Mouse (Mus musculus) lung, adult 2 months (tissue): Measurements from ENCODE around the gene Hdgfl3. TPM values are rescaled to one million over a fixed set of nuclear protein-coding genes. Genes with fewer than 3 reads are reported as not detected.
A peak's percentile ranks its signal among the peaks of the same experiment; 100 is the strongest.

Source experiments
- DNase-seq: peaks from one replicate; pipeline ENCODE4 v3.0.0; 2022
- H3K4me1 ChIP-seq: fragments of 200-500 bp; 2 replicates; pipeline ENCODE4 v1.6.1; 2011; ENCODE audit warnings: low read length; ENCODE audit not compliant: control insufficient read depth, insufficient read depth
- H3K4me3 ChIP-seq: fragments of 200-500 bp; replicated peaks from 2 replicates; pipeline ENCODE3; 2011; ENCODE audit warnings: low read depth, mild to moderate bottlenecking, control low read depth, low read length; ENCODE audit errors: extremely low read depth
- CTCF ChIP-seq: fragments of 200-500 bp; IDR thresholded peaks from 2 replicates; pipeline ENCODE4 v1.5.1; 2011; ENCODE audit warnings: mild to moderate bottlenecking, low read length, control low read depth; ENCODE audit not compliant: insufficient read depth
- POLR2A ChIP-seq: fragments of 200-500 bp; IDR thresholded peaks from 2 replicates; pipeline ENCODE4 v1.6.1; 2011; ENCODE audit warnings: low read depth, mild to moderate bottlenecking, control low read depth, low read length, borderline replicate concordance; ENCODE audit errors: extremely low read depth
- WGBS: fragments of 180-500 bp; shearing (Covaris S2); methylation state at CpG from one replicate; pipeline ENCODE4 v1.1.7; 2018; 5-methylcytosine and 5-hydroxymethylcytosine counted together
- polyA plus RNA-seq: library from polyadenylated mRNA; depleted of rRNA; stranded (reverse); fragments of >200 nt; gene quantifications from 2 replicates; pipeline ENCODE4 v1.2.3, GENCODE M21; 2012

Gene Hdgfl3
- polyA plus RNA-seq, 1 experiment, result 3.6 TPM

- 37% methylated on average over 13 of the region's 13 CpGs for WGBS
- TF ChIP-seq POLR2A, result no peak
- no peak for TF ChIP-seq CTCF
- peaks cover 5% of the 10 kb centered on the region; the same call in 1 of the 2 replicates for H3K4me1 ChIP-seq
- no peak overlapping the region for H3K4me3 ChIP-seq
- no peak for DNase-seq
Measured at GRCm38 (mm10) chr7:81872493-81873013, 61.7 kb downstream of the Hdgfl3 start.

GRCm38 (mm10) chr7:81868158-81868557, 66.1 kb downstream of the Hdgfl3 start:
- WGBS, result 27% methylated on average over 6 of the region's 6 CpGs
- H3K4me3 ChIP-seq, result no peak overlapping the region
- H3K4me1 ChIP-seq, result peaks cover 11% of the 10 kb centered on the region; the same call in 1 of the 2 replicates
- peak; percentile 68 for DNase-seq
- TF ChIP-seq POLR2A (no peak), CTCF (peak; percentile 81)

- 82% methylated on average over 9 of the region's 9 CpGs for WGBS
- peaks cover 10% of the 10 kb centered on the region; the same call in 1 of the 2 replicates for H3K4me1 ChIP-seq
- TF ChIP-seq POLR2A (no peak), CTCF (no peak)
- no peak for DNase-seq
- H3K4me3 ChIP-seq, result no peak overlapping the region
Measured at GRCm38 (mm10) chr7:81867231-81867930, 66.9 kb downstream of the Hdgfl3 start.

- Histone ChIP-seq H3K4me1 (peaks cover 12% of the 10 kb centered on the region; the same call in 1 of the 2 replicates), H3K4me3 (no peak overlapping the region)
- DNase-seq, result no peak
- WGBS, result 90% methylated on average over 6 of the region's 6 CpGs
- TF ChIP-seq CTCF, result no peak
- no peak for TF ChIP-seq POLR2A
Measured at GRCm38 (mm10) chr7:81865937-81866336, 68.3 kb downstream of the Hdgfl3 start.

- WGBS, result 84% methylated on average over 6 of the region's 6 CpGs
Measured at GRCm38 (mm10) chr7:81864552-81864951, 69.7 kb downstream of the Hdgfl3 start.

GRCm38 (mm10) chr7:81862587-81863583, 71.4 kb downstream of the Hdgfl3 start:
- peak; percentile 36 for DNase-seq
- Histone ChIP-seq H3K4me1 (peaks cover 13% of the 10 kb centered on the region; the same call in 1 of the 2 replicates), H3K4me3 (peak overlapping the region; percentile 17)
- 48% methylated on average over 24 of the region's 24 CpGs for WGBS
- peak; percentile 70; the same call in 1 of the 2 replicates for TF ChIP-seq POLR2A
- no peak for TF ChIP-seq CTCF

More at GRCm38 (mm10) chr7:81864552-81864951, 69.7 kb downstream of the Hdgfl3 start:
- TF ChIP-seq POLR2A, result no peak
- no peak for TF ChIP-seq CTCF
- Histone ChIP-seq H3K4me1 (peaks cover 13% of the 10 kb centered on the region; the same call in 1 of the 2 replicates), H3K4me3 (no peak overlapping the region)
- no peak for DNase-seq

GRCm38 (mm10) chr7:81861921-81862320, 72.4 kb downstream of the Hdgfl3 start:
- no peak for DNase-seq
- WGBS, result 50% methylated on average over 4 of the region's 4 CpGs
- TF ChIP-seq CTCF, result no peak
- TF ChIP-seq POLR2A, result no peak
- Histone ChIP-seq H3K4me3 (no peak overlapping the region), H3K4me1 (peaks cover 9% of the 10 kb centered on the region; the same call in 1 of the 2 replicates)

- TF ChIP-seq CTCF, result no peak
- TF ChIP-seq POLR2A, result no peak
- DNase-seq, result no peak
- Histone ChIP-seq H3K4me1 (peaks cover 9% of the 10 kb centered on the region; the same call in 1 of the 2 replicates), H3K4me3 (no peak overlapping the region)
- WGBS, result 88% methylated on average over 2 of the region's 2 CpGs
Measured at GRCm38 (mm10) chr7:81861461-81861860, 72.8 kb downstream of the Hdgfl3 start.

- no peak for TF ChIP-seq POLR2A
- TF ChIP-seq CTCF, result no peak
- WGBS, result 40% methylated on average over 5 of the region's 5 CpGs
- peaks cover 9% of the 10 kb centered on the region; the same call in 1 of the 2 replicates for H3K4me1 ChIP-seq
- H3K4me3 ChIP-seq, result no peak overlapping the region
- DNase-seq, result no peak
Measured at GRCm38 (mm10) chr7:81860996-81861395, 73.3 kb downstream of the Hdgfl3 start.

- H3K4me3 ChIP-seq, result peak overlapping the region; percentile 31
- H3K4me1 ChIP-seq, result peaks cover 9% of the 10 kb centered on the region; the same call in 1 of the 2 replicates
- TF ChIP-seq POLR2A (no peak), CTCF (no peak)
- WGBS, result 27% methylated on average over 11 of the region's 11 CpGs
- DNase-seq, result no peak
Measured at GRCm38 (mm10) chr7:81860071-81860470, 74.2 kb downstream of the Hdgfl3 start.
